Mouse (Mus musculus) cerebral cortex, adult 2 months (tissue): ENCODE results near the gene Ttpal.

ENCODE experiments used
- WGBS: fragments of 180-500 bp; shearing (Covaris S2); methylation state at CpG from one replicate; pipeline ENCODE4 v1.1.7; 2018; 5-methylcytosine and 5-hydroxymethylcytosine counted together

The Ttpal gene

DNA sequence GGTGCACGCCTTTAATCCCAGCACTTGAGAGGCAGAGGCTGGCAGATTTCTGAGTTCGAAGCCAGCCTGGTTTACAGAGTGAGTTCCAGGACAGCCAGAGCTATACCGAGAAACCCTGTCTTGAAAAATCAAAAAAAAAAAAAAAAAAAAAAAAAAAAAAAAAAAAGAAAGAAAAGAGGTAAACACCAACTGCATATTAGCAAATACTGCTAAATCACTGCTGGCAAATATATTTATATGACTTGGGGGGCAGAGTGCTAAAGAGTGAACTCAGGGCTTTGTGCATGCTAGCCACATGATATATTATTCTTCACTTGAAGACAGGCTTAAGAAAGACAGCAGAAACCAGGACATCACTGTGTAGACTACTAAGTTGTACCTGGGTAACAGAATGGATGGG, 19.3 kb downstream of the Ttpal start:
- 90% methylated on average over 3 of the region's 3 CpGs for WGBS

DNA sequence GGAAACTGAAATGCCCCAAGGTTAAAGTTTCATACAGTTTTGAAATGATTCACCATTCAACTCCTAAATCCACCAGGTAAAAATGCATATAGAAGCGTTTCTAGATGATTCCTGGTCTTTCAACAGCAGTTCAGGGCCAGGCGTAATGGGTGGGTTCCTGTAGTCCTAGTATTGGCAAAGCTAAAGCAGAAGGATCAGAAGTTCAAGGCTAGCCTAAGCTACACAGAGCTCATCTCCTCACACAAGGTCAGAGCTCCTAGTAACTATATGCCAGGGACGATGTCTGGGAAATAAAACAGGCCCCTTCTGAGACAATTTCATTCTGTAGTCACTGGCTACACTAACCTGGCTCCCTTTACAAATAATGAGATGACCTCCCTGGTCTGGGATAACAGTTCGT, 29.1 kb downstream of the Ttpal start:
- 93% methylated on average over 4 of the region's 4 CpGs for WGBS

DNA sequence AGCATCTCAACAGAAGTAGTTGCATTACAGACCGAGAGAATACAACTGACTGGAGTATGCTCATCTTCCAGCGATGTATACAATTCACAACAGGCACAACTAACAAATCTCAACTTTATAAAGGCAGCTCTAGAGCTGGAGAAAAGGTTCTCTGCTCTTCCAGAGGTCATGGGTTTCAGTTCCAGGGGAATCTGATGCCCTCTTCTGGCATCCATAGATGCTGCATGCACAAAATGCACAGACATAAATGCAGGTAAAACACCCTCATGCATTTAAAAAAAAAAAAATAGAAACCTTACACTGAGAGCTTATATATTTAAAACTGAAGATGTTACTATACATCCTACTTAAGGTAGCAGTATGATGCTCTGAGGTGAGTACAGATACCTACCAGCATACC, 29.6 kb downstream of the Ttpal start:
- 93% methylated on average over 2 of the region's 2 CpGs for WGBS

DNA sequence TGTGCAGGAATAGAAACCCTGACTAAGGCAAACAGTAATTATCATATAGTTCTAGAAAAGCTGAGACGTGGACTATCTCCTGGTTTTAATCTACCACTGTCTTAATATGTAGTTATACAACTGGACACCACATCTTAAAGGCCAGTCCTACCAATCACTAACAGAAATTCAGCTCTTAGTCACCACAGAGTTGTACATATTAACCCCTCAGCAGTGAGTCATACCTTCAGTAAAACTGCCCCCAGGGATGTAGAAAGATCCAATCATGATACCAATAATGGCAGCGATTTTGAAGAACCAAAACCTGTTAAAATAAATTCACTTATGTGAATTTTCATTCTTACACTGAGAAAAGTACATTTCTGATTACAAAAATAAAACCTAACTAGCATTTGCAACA, 32.1 kb downstream of the Ttpal start:
- WGBS, result 74% methylated on average over 2 of the region's 2 CpGs

GRCm38 (mm10) chr2:163636057-163636456, 33.9 kb downstream of the Ttpal start:
- WGBS, result 81% methylated on average over 2 of the region's 2 CpGs

- 40% methylated on average over 5 of the region's 5 CpGs for WGBS
These were observed 35.6 kb downstream of the Ttpal start for GRCm38 (mm10) chr2:163637655-163638266.

- 39% methylated on average over 3 of the region's 3 CpGs for WGBS
These were observed 38.4 kb downstream of the Ttpal start for GRCm38 (mm10) chr2:163640493-163640892.

DNA sequence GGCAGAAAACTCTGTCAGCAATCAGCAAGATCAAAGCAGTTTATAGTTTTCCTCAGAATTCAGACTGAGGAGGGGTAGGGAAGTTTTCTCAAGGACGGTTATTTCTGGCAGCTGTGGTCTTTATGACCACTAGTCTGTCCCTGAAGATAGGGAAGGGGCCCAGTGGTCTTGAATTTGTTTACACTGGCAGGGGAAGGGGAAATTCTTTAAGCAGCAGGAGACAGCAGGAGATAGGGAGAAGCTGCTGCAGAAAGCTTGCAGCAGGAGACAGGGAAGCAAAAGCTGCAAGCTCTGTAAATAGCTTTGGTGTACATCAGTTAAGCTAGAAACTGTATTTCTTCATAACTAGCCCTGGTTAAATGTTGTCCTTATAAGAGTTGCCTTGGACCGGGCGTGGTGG, 39.6 kb downstream of the Ttpal start:
- WGBS, result 47% methylated on average over 3 of the region's 3 CpGs

GRCm38 (mm10) chr2:163642685-163643575, 40.8 kb downstream of the Ttpal start:
- WGBS, result 67% methylated on average over 30 of the region's 30 CpGs

DNA sequence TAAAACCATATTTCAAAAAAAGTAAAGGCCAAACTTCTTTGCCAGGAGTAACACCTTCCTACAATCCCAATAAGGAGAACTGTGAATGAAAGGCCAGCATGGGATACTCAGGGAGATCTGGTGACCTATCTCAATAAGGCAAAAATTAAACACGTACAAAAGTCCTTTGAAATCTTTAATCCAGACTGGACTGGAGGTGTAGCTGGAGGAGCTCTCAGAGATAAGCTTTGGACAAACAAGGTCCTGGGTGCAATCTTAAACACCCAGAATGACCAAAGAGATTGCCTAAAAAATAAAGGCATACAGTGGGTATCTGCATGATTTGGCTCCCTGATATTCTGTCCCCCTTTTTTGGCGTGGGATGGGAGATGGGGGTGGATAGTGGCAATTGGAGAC, 41.5 kb downstream of the Ttpal start:
- WGBS, result 31% methylated on average over 2 of the region's 2 CpGs

GRCm38 (mm10) chr2:163644047-163644446, 41.9 kb downstream of the Ttpal start:
- WGBS, result under 1% methylated on average over 4 of the region's 4 CpGs

GRCm38 (mm10) chr2:163644575-163645385, 42.7 kb downstream of the Ttpal start, which contains the start of gene Serinc3:
Gene Serinc3, minus strand, starts transcription at chr2:163645131.
- WGBS, result under 1% methylated on average over 74 of the region's 74 CpGs

GRCm38 (mm10) chr2:163645700-163646460, 43.8 kb downstream of the Ttpal start:
- 73% methylated on average over 11 of the region's 11 CpGs for WGBS

GRCm38 (mm10) chr2:163646461-163647080, 44.5 kb downstream of the Ttpal start:
- 79% methylated on average over 5 of the region's 5 CpGs for WGBS

DNA sequence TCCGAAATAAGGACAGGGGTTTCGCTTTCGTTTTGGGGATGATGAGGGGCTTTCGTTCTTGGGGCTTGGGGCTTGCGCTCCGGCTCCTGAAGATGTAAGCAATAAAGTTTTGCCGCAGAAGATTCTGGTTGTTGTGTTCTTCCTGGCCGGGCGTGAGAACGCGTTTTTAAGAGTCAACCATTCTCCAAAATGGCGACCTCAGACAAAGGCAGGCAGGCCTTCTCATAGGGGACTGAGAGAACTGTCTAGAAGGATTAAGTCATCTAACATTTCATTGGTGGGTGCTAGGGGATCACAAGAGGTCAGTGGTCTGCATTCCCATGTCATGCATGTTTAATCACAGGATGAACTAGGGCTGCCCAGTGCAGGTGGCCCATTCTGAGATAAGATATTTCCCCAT, 53.6 kb downstream of the Ttpal start:
- WGBS, result 97% methylated on average over 9 of the region's 12 CpGs

GRCm38 (mm10) chr2:163657486-163657885, 55.4 kb downstream of the Ttpal start:
- 80% methylated on average over 2 of the region's 2 CpGs for WGBS

DNA sequence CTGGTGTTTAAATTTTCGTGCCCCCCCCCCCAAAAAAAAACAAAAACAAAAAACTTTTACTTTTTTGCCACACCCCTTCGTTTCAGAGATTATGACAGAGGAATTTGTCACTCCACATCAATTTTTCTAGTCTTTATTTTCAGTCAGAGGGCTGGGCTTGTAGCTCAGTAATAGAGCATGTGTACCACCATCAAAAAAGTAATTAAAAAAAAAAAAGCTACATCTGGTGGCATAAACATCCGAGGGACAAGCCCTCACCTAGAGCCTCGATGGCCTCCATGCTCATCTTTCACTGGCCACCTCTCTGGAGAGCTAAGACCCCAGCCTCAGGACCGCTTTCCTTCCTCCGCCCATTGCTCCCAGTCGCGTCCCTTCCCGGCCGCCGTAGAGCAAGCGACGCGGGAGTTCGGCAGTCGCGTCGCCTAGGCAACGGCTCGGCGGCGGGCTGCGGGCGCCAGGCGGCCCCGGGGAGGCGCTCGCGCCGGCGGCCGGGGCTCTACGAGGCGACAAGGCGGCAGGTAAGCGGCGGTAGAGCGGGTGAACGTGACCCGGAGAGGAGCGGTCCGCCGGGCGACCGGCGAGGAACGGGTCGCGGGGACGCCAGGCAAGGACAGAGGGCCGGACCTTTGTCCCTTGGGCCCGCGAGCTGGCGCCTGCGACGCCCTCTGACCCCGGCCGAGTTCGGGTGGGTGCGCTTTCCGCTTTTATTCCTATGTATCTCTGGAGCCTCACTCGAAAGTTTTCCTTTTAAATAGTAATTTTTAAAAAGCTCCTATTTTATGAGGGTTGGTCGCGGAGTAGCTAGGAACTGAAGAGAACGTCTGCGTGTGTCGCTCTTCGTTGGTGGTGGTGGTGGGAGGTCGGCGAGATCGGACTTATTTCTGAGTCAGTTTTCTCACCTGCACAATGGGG, 56.1 kb downstream of the Ttpal start, which contains the start of gene Pkig:
Gene Pkig, plus strand, starts transcription at position 412 of the 912 bp plus-strand sequence.
- under 1% methylated on average over 70 of the region's 71 CpGs for WGBS

DNA sequence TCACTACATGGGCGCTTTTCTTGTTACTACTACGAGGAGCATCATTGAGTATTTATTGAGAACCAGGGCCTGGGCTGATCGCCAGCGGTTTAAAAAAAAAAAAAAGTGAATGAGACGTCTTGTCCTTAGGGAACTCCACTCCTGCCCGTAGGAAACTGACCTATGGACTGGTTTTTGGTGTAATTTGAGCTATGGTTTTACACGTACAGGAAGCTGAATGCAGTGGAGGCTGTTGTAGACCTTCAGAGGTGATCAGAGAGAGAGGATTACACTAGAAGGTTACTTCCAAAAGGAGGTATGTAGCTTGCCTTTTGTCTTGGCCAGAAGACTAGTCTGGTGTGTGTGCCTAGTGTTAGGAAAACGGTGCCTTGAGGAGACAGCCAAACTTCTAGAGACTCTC, 56.8 kb downstream of the Ttpal start:
- 2% methylated on average over 8 of the region's 8 CpGs for WGBS

- 71% methylated on average over 12 of the region's 12 CpGs for WGBS
These were observed 57.3 kb downstream of the Ttpal start for GRCm38 (mm10) chr2:163659431-163659830.
